Mouse (Mus musculus): ENCODE data around the gene Mybbp1a.

GRCm38 (mm10) chr11:72395652-72396051 lies 45.5 kb upstream of the Mybbp1a start:
- TF ChIP-seq CTCF (IDR thresholded peaks at IDR 0.05; ENCODE audit: low read depth), result no peak
- TF ChIP-seq EP300 (optimal IDR thresholded peaks at IDR 0.05), result no peak

All from stomach, postnatal 0 days (tissue).